Mouse (Mus musculus) kidney, adult 2 months (tissue): ENCODE measurements around the gene Chpt1. TPM values are rescaled to one million over a fixed set of nuclear protein-coding genes. Genes with fewer than 3 reads are reported as not detected.

Source experiments
- DNase-seq: peaks from one replicate; pipeline ENCODE4 v3.0.0; 2021
- H3K27ac ChIP-seq: fragments of 200-500 bp; 2 replicates; pipeline ENCODE4 v1.5.1; 2012; ENCODE audit warnings: low read depth, low read length, control low read depth, inconsistent platforms; ENCODE audit not compliant: insufficient read depth
- H3K27me3 ChIP-seq: fragments of 200-500 bp; replicated peaks from 2 replicates; pipeline ENCODE4 v1.6.1; 2012; ENCODE audit warnings: mild to moderate bottlenecking, moderate library complexity, low read length, inconsistent platforms; ENCODE audit not compliant: control insufficient read depth, insufficient read depth
- H3K36me3 ChIP-seq: fragments of 200-500 bp; 2 replicates; pipeline ENCODE4 v1.6.1; 2012; ENCODE audit warnings: mild to moderate bottlenecking, moderate library complexity, low read length, inconsistent platforms; ENCODE audit not compliant: control insufficient read depth, insufficient read depth
- H3K4me1 ChIP-seq: fragments of 200-500 bp; 2 replicates; pipeline ENCODE4 v1.6.1; 2011; ENCODE audit warnings: low read length; ENCODE audit not compliant: control insufficient read depth, insufficient read depth
- H3K4me3 ChIP-seq: fragments of 200-500 bp; 2 replicates; pipeline ENCODE4 v1.5.1; 2011; ENCODE audit warnings: mild to moderate bottlenecking, low read depth, low read length, control low read depth; ENCODE audit not compliant: insufficient read depth
- CTCF ChIP-seq: fragments of 200-500 bp; conservative IDR thresholded peaks from 2 replicates; pipeline ENCODE4 v1.5.1; 2011; ENCODE audit warnings: low read depth, mild to moderate bottlenecking, control low read depth, low read length, moderate library complexity, mixed read lengths; ENCODE audit not compliant: insufficient read depth, insufficient read length
- POLR2A ChIP-seq: fragments of 200-500 bp; IDR thresholded peaks from one replicate; pipeline ENCODE4 v1.6.1; 2011; ENCODE audit warnings: low read depth, low read length, control low read depth
- WGBS: fragments of 180-500 bp; shearing (Covaris S2); methylation state at CpG from one replicate; pipeline ENCODE4 v1.1.7; 2018; 5-methylcytosine and 5-hydroxymethylcytosine counted together
- polyA plus RNA-seq: library from polyadenylated mRNA; depleted of rRNA; stranded (reverse); fragments of >200 nt; gene quantifications from 2 replicates; pipeline ENCODE4 v1.2.3, GENCODE M21; 2012

The Chpt1 gene
- polyA plus RNA-seq, 1 experiment, result 524 TPM

- H3K4me3 ChIP-seq, result no peak overlapping the region
- H3K27me3 ChIP-seq, result no peaks in the 10 kb centered on the region
- no peak for TF ChIP-seq POLR2A
- WGBS, result 98% methylated on average over 2 of the region's 2 CpGs
- peaks cover 2% of the 10 kb centered on the region; the same call in 1 of the 2 replicates for H3K36me3 ChIP-seq
- peak; percentile 73 for DNase-seq
- no peaks in the 10 kb centered on the region for H3K4me1 ChIP-seq
- H3K27ac ChIP-seq, result no peak overlapping the region
These were observed 77.6 kb downstream of the Chpt1 start for GRCm38 (mm10) chr10:88426158-88426816.

GRCm38 (mm10) chr10:88420655-88421435, 83.0 kb downstream of the Chpt1 start:
- no peak for TF ChIP-seq POLR2A
- no peak for TF ChIP-seq CTCF
- 92% methylated on average over 19 of the region's 19 CpGs for WGBS
- Histone ChIP-seq H3K4me3 (no peak overlapping the region), H3K36me3 (no peaks in the 10 kb centered on the region), H3K4me1 (no peaks in the 10 kb centered on the region), H3K27me3 (no peaks in the 10 kb centered on the region), H3K27ac (no peak overlapping the region)
- DNase-seq, result no peak

- 80% methylated on average over 11 of the region's 11 CpGs for WGBS
- H3K4me3 ChIP-seq, result no peak overlapping the region
- H3K36me3 ChIP-seq, result no peaks in the 10 kb centered on the region
- no peak overlapping the region for H3K27ac ChIP-seq
- H3K4me1 ChIP-seq, result no peaks in the 10 kb centered on the region
- DNase-seq, result no peak
- no peaks in the 10 kb centered on the region for H3K27me3 ChIP-seq
- no peak for TF ChIP-seq POLR2A
- TF ChIP-seq CTCF, result no peak
These were observed 83.7 kb downstream of the Chpt1 start for GRCm38 (mm10) chr10:88420141-88420541.

GRCm38 (mm10) chr10:88417686-88418085, 86.2 kb downstream of the Chpt1 start:
- no peak for DNase-seq
- no peaks in the 10 kb centered on the region for H3K4me1 ChIP-seq
- H3K27ac ChIP-seq, result no peak overlapping the region
- H3K36me3 ChIP-seq, result no peaks in the 10 kb centered on the region
- 86% methylated on average over 5 of the region's 5 CpGs for WGBS
- TF ChIP-seq POLR2A, result no peak
- TF ChIP-seq CTCF, result no peak
- H3K4me3 ChIP-seq, result no peak overlapping the region
- H3K27me3 ChIP-seq, result no peaks in the 10 kb centered on the region

- Histone ChIP-seq H3K4me1 (no peaks in the 10 kb centered on the region), H3K4me3 (no peak overlapping the region), H3K36me3 (no peaks in the 10 kb centered on the region), H3K27ac (no peak overlapping the region), H3K27me3 (no peaks in the 10 kb centered on the region)
- TF ChIP-seq CTCF, result no peak
- no peak for TF ChIP-seq POLR2A
- no peak for DNase-seq
- WGBS, result 77% methylated on average over 17 of the region's 17 CpGs
These were observed 91.4 kb downstream of the Chpt1 start for GRCm38 (mm10) chr10:88412290-88412995.

- H3K36me3 ChIP-seq, result no peaks in the 10 kb centered on the region
- H3K4me3 ChIP-seq, result no peak overlapping the region
- TF ChIP-seq CTCF, result no peak
- no peak for TF ChIP-seq POLR2A
- H3K27me3 ChIP-seq, result no peaks in the 10 kb centered on the region
- no peak overlapping the region for H3K27ac ChIP-seq
- peaks cover 4% of the 10 kb centered on the region; the same call in 1 of the 2 replicates for H3K4me1 ChIP-seq
- WGBS, result 58% methylated on average over 2 of the region's 2 CpGs
- no peak for DNase-seq
These were observed 94.1 kb downstream of the Chpt1 start for GRCm38 (mm10) chr10:88409751-88410150.
